Mouse (Mus musculus) limb, embryonic 11.5 days (tissue): ENCODE measurements around the gene Olfr749. TPM values are rescaled to one million over a fixed set of nuclear protein-coding genes. Genes with fewer than 3 reads are reported as not detected.
A peak's percentile ranks its signal among the peaks of the same experiment; 100 is the strongest.
"Not testable (repeated sequence)": the region's sequence is repeated elsewhere in the genome, so short reads cannot be mapped to it uniquely, and the experiment has no call there.

Experiments used
- ATAC-seq: fragments of 200-750 bp; cut with Nextera tagmentation; 2 replicates; pipeline ENCODE4 v1.8.0; 2017; ENCODE audit warnings: low read depth; ENCODE audit not compliant: insufficient number of reproducible peaks, low FRiP score, low TSS enrichment
- DNase-seq: peaks from one replicate; pipeline ENCODE4 v3.0.0-alpha.2; 2015; ENCODE audit warnings: low spot score
- H3K27ac ChIP-seq: fragments of 300-500 bp; sonication (generic); replicated peaks from 2 replicates; pipeline ENCODE4 v1.5.1; 2014; ENCODE audit warnings: low read depth, mild to moderate bottlenecking, low read length
- H3K27me3 ChIP-seq: fragments of 300-500 bp; sonication (generic); 2 replicates; pipeline ENCODE4 v1.6.1; 2014; ENCODE audit warnings: mild to moderate bottlenecking, low read length, mixed read lengths; ENCODE audit not compliant: control insufficient read depth, insufficient read depth
- H3K36me3 ChIP-seq: fragments of 300-500 bp; sonication (generic); 2 replicates; pipeline ENCODE4 v1.6.1; 2014; ENCODE audit warnings: mild to moderate bottlenecking, low read length, moderate library complexity, mixed read lengths; ENCODE audit not compliant: control insufficient read depth, insufficient read depth
- H3K4me1 ChIP-seq: fragments of 300-500 bp; sonication (generic); 2 replicates; pipeline ENCODE4 v1.6.1; 2014; ENCODE audit warnings: low read length, mixed read lengths; ENCODE audit not compliant: control insufficient read depth, insufficient read depth
- H3K4me2 ChIP-seq: fragments of 300-500 bp; sonication (generic); 2 replicates; pipeline ENCODE4 v1.6.1; 2014; ENCODE audit warnings: low read depth, mild to moderate bottlenecking, moderate library complexity; ENCODE audit not compliant: severe bottlenecking
- H3K4me3 ChIP-seq: fragments of 300-500 bp; sonication (generic); 2 replicates; pipeline ENCODE4 v1.5.1; 2014; ENCODE audit warnings: low read depth, low read length
- H3K9ac ChIP-seq: fragments of 300-500 bp; sonication (generic); 2 replicates; pipeline ENCODE4 v1.6.1; 2014; ENCODE audit warnings: mild to moderate bottlenecking, low read length
- H3K9me3 ChIP-seq: fragments of 300-500 bp; sonication (generic); 2 replicates; pipeline ENCODE4 v1.6.1; 2016; ENCODE audit warnings: low read length; ENCODE audit not compliant: control insufficient read depth
- WGBS: fragments of 180-500 bp; shearing (Covaris S2); extraction: QIAGEN DNeasy Blood & Tissue Kit; methylation state at CpG from one replicate; pipeline ENCODE4 v1.1.7; 2014; 5-methylcytosine and 5-hydroxymethylcytosine counted together
- polyA plus RNA-seq: library from polyadenylated mRNA; unstranded; fragments of >200 nt; fragmentation: Nextera tagmentation; extraction: Ambion mirVana; gene quantifications from 2 replicates; pipeline ENCODE4 v1.2.1, GENCODE M21; 2014

The Olfr749 gene
- polyA plus RNA-seq, 1 experiment from 2014 or later: not detected

DNA sequence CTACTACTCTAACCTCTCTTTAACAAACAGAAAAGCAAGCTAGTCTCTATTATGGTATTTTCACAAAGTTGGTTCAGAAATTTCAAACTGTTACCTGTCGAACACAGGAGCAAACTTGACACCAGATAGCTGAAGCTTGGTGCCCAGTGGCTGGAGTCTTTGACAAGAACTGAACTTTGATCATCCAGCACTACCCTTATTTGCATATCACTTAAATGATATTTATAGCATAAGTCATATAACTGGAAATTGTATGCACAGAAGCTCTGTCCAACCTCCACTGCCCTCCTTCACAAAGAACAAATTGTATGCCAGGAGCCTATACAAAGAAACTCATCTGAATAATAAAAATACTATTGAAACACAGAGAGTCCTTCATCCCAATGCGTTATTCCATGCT lies 3.3 kb downstream of the Olfr749 start:
- Histone ChIP-seq H3K27me3 (no peaks in the 10 kb centered on the region), H3K9me3 (no peaks in the 10 kb centered on the region), H3K4me3 (no peak overlapping the region), H3K27ac (no peak overlapping the region), H3K36me3 (no peaks in the 10 kb centered on the region), H3K4me1 (no peaks in the 10 kb centered on the region), H3K9ac (no peak overlapping the region), H3K4me2 (no peak overlapping the region)
- 82% methylated on average over 2 of the region's 2 CpGs for WGBS
- no peak for ATAC-seq
- DNase-seq: no peak

DNA sequence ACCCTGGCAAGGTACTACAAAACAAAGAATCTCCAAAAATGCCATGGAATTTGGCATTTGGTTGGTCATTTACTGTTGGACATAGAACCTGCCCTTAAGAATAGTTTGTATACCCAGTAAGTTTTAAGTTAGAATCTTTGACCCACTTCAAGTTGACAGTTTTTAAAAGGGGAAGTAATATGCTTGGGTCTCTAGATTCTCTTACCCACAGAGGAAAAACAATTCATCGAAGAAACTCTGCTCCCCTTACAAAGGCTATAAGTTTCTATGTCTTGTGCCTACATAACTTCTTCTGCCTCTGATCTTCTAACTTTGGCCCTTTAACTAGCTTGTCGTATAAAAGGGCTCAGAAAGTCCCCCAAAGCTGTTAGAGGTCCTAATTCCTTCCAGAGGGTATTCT lies 4.6 kb downstream of the Olfr749 start:
- ATAC-seq: no peak
- Histone ChIP-seq H3K9me3 (no peaks in the 10 kb centered on the region), H3K4me1 (no peaks in the 10 kb centered on the region), H3K4me2 (no peak overlapping the region), H3K27ac (no peak overlapping the region), H3K27me3 (no peaks in the 10 kb centered on the region), H3K36me3 (no peaks in the 10 kb centered on the region), H3K9ac (no peak overlapping the region), H3K4me3 (no peak overlapping the region)
- DNase-seq: no peak
- 72% methylated on average over 2 of the region's 2 CpGs for WGBS

DNA sequence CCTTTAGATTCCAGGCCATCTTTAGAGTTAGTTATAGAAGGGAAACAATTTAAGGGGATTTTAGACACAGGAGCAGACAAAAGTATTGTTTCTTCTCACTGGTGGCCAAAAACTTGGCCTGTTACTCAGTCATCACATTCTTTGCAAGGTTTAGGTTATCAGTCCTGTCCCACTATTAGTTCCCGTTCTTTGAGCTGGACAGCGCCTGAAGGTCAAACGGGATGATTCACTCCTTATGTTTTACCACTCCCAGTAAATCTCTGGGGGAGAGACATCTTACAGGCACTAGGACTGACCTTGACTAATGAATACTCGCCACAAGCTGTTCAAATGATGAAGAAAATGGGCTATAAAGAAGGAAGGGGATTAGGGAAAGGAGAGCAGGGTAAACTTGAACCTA lies 22.5 kb downstream of the Olfr749 start:
- H3K27me3 ChIP-seq, H3K27ac ChIP-seq, H3K4me1 ChIP-seq, H3K36me3 ChIP-seq, H3K4me2 ChIP-seq, DNase-seq, H3K9me3 ChIP-seq, ATAC-seq, H3K9ac ChIP-seq, H3K4me3 ChIP-seq: not testable (repeated sequence)
- WGBS: 83% methylated on average over 3 of the region's 4 CpGs

- H3K4me1 ChIP-seq, H3K9me3 ChIP-seq, H3K27me3 ChIP-seq, H3K36me3 ChIP-seq, ATAC-seq, H3K9ac ChIP-seq, H3K27ac ChIP-seq, H3K4me3 ChIP-seq, H3K4me2 ChIP-seq: not testable (repeated sequence)
- DNase-seq: peak; percentile 23
- 92% methylated on average over 15 of the region's 15 CpGs for WGBS
Observed at GRCm38 (mm10) chr14:50719875-50720274, 25.0 kb downstream of the Olfr749 start.

DNA sequence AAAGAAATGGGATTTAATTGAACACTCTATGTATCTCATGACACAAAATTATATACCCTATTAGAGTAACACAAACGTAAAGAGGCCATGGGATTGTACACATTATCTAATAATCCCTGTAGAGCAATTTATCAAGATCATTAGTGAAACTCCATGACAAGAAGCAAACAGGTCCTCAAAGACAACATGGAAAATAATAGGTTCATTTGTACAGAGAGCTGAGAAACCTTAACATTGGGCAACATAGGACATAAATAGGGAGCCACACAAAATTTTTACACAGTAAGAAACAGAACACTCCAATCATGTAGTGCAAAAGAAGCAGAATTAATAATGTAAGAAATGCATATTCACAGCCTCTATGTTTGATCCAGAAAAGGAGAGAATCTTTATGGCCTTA lies 37.8 kb downstream of the Olfr749 start, which contains the start of gene Olfr748:
Gene Olfr748 (plus strand): TSS at position 301 of the 400 bp plus-strand sequence.
- no peak within 1 kb of the TSS for H3K4me2 ChIP-seq
- 71% methylated on average over 1 of the region's 1 CpGs for WGBS
- H3K36me3 ChIP-seq: no peaks in the 10 kb centered on the region
- H3K9ac ChIP-seq: no peak within 1 kb of the TSS
- H3K4me1 ChIP-seq: no peaks in the 10 kb centered on the region
- H3K27ac ChIP-seq: no peak within 1 kb of the TSS
- DNase-seq (no peak), ATAC-seq (no peak)
- no peak within 1 kb of the TSS for H3K4me3 ChIP-seq
- no peaks in the 10 kb centered on the region for H3K9me3 ChIP-seq
- H3K27me3 ChIP-seq: no peaks in the 10 kb centered on the region

DNA sequence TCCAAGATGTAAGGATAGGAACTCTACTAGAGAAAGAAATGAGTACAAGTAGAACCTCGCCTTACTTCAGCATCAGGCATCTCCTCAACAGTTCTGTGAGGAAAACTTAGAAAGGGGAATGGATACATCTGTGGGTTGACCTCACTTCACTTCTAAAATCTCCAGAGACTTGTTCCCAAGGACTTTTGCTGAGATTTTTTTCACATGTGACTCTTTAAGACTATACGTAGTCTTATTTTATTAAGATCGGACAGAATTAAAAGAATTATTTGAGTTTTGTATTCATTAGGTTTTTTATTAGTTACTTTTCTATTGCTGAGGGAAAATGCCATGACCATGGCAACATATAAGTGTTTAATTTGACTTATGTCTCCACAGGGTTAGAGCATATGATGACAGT lies 51.8 kb downstream of the Olfr749 start, which contains the start of gene Olfr747:
Gene Olfr747 (minus strand): TSS at position 101 of the 400 bp plus-strand sequence.
- Histone ChIP-seq H3K4me1 (no peaks in the 10 kb centered on the region), H3K9ac (no peak within 1 kb of the TSS), H3K4me2 (no peak within 1 kb of the TSS), H3K9me3 (no peaks in the 10 kb centered on the region), H3K27ac (no peak within 1 kb of the TSS), H3K4me3 (no peak within 1 kb of the TSS), H3K27me3 (no peaks in the 10 kb centered on the region), H3K36me3 (no peaks in the 10 kb centered on the region)
- 90% methylated on average over 3 of the region's 3 CpGs for WGBS
- ATAC-seq (no peak), DNase-seq (no peak)

Other genes with a start within 250 kb of the Olfr749 start
- not detected in 2 replicates for gene Olfr742, start 241.5 kb downstream of the Olfr749 start, polyA plus RNA-seq
- gene Olfr743, start 223.3 kb downstream of the Olfr749 start, polyA plus RNA-seq: not detected in 2 replicates
- gene Olfr744, start 130.2 kb downstream of the Olfr749 start, polyA plus RNA-seq: not detected in 2 replicates
- not detected in 2 replicates for gene Olfr745, start 105.7 kb downstream of the Olfr749 start, polyA plus RNA-seq
- not detected in 2 replicates for gene Olfr746, start 98.0 kb downstream of the Olfr749 start, polyA plus RNA-seq
- not detected in 2 replicates for gene Olfr747, start 51.9 kb downstream of the Olfr749 start, polyA plus RNA-seq
- gene Olfr748, start 37.7 kb downstream of the Olfr749 start, polyA plus RNA-seq: not detected in 2 replicates
- 79.5 and 85.3 TPM in 2 replicates for gene Ttc5, start 40.4 kb upstream of the Olfr749 start, polyA plus RNA-seq
- gene Ccnb1ip1, start 62.6 kb upstream of the Olfr749 start, polyA plus RNA-seq: not detected in 2 replicates
- 71.6 and 79.9 TPM in 2 replicates for gene Parp2, start 62.7 kb upstream of the Olfr749 start, polyA plus RNA-seq
- gene Tep1, start 125.5 kb upstream of the Olfr749 start, polyA plus RNA-seq: 5.2 and 6.2 TPM in 2 replicates
- gene Klhl33, start 152.4 kb upstream of the Olfr749 start, polyA plus RNA-seq: 0.08 TPM in 1 of 2 replicates, not detected in the other
- 173 and 186 TPM in 2 replicates for gene Osgep, start 179.8 kb upstream of the Olfr749 start, polyA plus RNA-seq
- gene Apex1, start 179.9 kb upstream of the Olfr749 start, polyA plus RNA-seq: 447 and 466 TPM in 2 replicates
- 47.3 and 52.8 TPM in 2 replicates for gene Pip4p1, start 185.8 kb upstream of the Olfr749 start, polyA plus RNA-seq
- 78.4 and 86.1 TPM in 2 replicates for gene Pnp, start 186.0 kb upstream of the Olfr749 start, polyA plus RNA-seq
- not detected in 2 replicates for gene Gm49342, start 199.4 kb upstream of the Olfr749 start, polyA plus RNA-seq
- gene Pnp2, start 210.9 kb upstream of the Olfr749 start, polyA plus RNA-seq: 0.34 and 0.84 TPM in 2 replicates